Mouse (Mus musculus): ENCODE data around the gene Fibcd1.

The Fibcd1 gene

DNA sequence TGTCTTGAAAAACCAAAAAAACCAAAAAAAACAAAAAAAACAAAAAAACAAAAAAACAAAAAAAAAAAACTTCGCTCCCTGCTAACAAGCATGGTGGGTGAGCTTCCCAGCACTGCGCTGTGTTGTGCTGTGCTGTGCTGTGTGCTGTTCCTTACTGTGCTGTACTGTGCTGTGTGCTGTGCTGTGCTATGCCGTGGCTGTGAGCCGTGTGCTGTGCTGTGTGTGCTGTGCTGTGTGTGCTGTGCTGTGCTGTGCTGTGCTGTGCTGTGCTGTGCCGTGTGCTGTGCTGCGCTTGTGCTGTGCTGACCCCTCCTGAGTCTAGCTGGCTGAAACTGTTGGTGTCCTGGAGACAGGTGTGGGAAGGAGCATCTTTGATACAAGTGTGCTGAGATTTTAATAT lies 78.7 kb downstream of the Fibcd1 start:
- DNase-seq (ENCODE audit: low spot score) = no peak

Measured in T-cell, adult 2 months (primary cell).